Mouse (Mus musculus) layer of hippocampus, adult 8-10 months (tissue): Measurements from ENCODE around the gene Gng8. TPM values are rescaled to one million over a fixed set of nuclear protein-coding genes. Genes with fewer than 3 reads are reported as not detected.

ENCODE experiments used
- DNase-seq, 2 experiments: peaks; one replicate each; pipeline ENCODE4 v3.0.0; 2022; ENCODE audit warnings: low spot score in 2 of 2
- total RNA-seq, 4 experiments: library from RNA; stranded (reverse); gene quantifications; 2 replicates each; pipeline ENCODE4 v1.2.4; 2022

The Gng8 gene
- total RNA-seq, 4 experiments from 2014 or later: 1.3 to 3.4 (median 2.5) TPM

DNA sequence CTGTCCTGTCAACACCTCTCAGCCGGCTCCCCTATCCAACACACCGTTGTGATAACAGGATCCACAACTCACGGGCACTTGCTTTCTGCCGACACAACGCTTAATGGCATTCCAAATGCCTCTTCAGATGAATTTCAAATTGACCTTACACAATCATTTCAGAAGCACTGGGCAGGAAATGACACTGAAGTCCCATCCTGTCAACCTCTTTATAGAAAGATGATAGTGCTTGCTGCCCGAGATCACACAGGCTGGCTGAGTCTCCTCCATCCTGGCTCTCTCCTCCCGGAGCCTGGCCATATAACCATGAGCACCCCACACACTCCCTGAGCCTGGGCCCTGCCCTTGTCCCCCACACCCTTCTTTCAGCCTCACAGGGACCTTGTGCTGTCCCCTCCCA is 16.3 kb downstream of the Gng8 start:
- no peak for DNase-seq

DNA sequence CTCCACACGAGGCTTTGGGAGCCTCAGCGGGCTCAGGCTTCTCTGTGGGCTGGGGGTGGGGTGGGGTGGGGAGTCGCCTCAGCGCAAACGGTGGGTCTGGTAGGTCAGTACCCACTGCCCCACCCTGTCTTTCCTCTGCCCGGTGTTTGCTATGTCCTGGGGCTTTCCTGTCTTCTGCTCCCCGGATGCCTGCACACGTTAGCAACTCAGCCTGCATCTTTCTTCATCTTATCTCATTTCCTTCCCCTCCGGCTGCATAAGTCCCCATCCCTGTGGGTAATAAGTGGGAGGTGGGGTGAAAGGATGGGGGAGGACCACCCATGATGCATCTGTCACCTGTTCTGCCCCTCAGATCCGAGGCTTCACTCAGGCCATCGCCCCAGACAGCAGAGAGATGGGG is 16.8 kb downstream of the Gng8 start:
- no peak for DNase-seq

DNA sequence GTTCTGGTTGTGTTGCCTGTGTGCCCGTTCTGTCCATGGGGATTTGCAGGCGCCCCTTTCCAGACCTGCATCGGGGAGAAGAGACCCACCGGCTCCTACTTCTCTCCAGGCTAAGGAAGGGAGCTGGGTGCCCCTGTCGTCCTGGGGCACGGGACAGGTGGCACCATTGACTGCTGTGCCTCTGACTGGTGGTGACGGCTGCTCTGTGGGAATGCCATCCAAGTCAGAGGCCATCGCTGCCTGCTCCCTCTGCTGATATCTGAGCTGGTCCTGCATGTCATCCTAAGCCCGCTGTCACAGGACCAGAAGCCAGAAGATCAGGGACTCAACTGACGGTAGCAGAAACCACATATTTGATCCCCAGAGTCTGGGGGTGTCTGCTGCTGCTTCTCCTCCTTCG is 17.3 kb downstream of the Gng8 start:
- DNase-seq: no peak

DNA sequence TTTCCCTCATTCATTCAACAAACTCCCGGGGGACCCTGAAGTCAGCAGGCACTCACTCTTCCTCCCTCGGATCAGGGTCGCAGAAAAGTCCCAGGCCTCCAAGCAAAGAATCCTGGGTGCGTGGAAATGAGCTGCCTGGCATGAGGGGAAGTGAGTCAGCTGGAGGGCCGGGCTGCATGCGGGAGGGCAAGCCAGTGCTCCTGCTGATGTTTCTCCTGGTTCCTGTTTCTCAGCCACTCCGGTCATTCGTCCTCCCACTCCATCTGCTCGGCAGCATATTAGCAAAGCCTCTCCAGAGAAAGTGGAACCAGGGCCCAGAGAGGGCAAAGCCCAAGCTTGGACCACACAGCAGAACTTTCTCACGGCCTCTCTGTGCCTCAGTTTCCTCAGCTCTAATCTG is 18.3 kb downstream of the Gng8 start:
- DNase-seq: no peak

DNA sequence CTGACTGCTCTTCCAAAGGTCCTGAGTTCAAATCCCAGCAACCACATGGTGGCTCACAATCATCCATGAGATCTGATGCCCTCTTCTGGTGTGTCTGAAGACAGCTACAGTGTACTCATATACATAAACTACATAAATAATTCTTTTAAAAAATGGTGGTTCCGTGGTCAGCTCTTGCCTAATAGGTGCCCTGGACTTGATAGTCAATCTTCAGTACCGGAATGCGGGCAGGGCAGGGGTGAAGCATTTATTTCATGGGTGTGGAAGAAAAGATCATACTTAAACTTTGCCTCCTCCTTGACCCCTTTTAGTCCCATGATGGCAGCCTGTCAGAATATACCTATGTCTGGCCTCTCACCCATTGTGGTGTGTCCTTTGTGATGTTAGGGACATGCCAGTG is 20.3 kb downstream of the Gng8 start:
- no peak for DNase-seq

DNA sequence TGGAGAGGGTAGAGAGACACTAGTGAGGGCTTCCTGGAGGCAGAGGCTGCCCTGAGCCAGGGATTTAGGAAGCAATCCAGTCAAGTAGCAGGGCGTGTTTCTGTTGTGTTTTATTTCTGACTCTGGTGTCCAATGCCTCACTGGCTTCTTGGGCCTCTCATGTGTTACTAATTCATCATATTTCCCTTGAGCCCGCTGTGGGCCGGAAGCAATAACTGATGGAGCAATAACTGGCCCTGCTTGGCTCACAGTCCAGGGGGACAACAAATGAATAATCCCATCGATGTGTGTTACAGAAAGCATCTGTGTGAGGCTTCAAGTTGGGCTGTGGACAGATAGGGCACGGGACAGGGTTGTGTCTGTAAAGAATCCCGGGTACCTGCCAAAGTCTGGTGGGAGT is 20.8 kb downstream of the Gng8 start:
- DNase-seq: no peak

DNA sequence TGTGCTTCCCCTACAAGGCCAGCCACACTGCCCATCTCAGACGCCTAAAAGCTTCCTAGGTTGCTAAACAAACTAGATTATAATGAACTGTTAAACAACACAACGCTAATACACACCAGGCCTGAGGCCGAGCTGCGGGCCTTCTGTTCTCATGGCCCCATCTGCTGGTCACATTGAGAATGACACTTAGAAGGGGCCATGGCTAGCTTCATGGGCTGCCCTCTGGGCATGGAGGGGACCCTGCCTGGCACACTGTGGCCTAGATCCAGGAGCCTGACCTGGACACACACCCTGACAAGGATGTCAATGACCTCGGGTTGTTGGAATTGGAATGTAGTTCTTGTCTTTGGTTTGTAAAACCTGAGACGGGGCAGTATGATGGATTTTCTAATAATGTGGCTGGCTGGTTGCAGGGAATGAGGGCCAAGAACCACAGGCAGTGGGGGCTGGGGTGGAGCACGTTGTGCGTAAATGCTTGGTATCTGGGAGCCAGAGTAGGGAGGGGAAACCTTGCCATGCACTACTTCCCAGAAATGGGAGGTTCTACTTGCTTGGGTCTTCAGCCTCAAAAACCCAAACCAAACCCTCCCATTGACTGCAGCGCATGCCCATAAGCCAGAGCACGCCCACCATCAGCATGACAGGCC is 22.3 kb downstream of the Gng8 start:
- peak in 1 of 2 experiments; percentile 76 for DNase-seq

DNA sequence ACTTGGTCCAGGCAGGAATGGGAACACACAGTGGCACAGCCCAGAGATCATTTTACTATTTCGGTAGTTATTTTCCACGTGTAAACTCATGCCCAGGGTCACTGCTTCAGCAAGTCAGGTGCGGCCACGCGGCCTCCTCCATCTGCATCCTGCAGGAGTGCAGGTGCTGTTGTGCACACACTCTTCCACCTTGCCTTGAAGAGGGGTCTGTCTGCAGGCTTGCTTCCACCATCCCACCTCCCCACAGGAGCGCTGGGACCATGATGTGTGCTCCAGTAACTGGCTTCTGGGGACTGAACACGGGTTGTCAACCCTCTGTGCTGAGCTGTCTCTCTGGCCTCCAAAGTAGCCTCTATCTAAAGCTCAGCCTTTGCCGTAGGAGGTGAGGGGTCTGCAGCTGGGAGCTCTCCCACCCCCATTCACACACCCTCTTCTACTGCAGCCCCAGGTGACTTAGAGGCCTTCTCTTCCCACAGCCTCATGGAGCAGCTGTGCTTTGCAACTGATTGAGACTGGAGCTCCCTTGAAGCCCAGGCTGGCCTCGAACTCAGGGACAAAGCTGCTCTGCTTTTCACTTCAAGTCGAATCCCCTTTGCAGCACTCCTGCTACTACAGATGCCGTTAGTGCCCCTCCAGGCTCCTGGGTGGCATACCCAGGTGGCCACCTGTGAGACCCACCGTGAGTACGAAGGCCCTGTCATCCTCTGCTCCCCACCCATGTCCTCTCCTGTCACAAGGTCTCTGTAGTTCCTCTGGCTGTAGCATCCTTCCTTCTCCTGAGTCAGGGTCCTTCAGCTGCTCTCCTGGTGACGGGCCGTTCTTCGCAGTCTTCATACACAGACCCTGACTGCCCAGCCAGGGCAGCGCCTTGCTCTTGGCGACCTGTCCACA is 23.1 kb downstream of the Gng8 start:
- no peak for DNase-seq

DNA sequence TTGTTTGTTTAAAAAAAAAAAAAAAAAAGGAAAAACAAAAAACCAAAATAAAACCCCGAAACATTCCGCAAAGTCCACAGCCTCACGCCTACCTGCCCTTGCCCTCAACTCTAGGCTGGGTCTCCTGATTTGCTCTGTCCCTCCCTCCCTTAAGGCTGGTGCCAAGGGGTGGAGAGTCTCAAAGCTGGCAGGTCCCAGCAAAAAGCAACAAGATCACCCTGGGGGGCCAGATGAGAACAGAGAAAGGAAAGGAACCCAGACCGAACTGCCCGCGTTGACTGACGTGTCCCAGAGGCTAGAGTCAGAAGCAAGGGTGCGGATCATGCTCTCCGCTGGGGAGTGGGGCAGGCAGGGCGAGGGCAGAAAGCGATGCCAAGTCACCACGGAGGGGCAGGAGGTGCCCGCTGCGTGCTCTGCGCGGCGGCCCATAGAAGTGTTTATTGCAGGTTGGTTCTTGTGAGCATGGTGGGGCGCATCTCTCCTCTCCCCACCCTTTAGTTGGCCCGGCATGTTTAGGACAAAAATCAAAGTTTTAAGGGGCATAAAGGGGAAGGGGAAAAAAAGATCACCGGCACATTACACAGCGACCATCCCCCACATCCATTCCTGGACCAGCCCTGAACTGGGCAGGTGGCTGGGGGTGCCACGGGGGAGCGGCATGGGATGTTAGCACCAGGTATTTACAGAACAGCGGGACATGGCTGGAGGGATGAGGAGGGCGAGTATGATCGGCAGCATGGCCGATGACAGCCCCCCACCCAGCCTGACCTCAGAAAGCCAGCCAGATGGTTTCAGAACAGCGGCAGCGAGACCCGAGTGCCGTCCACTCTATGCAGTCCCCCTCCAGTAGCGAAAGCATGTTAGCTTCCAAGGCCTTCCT is 24.1 kb downstream of the Gng8 start:
- no peak for DNase-seq

DNA sequence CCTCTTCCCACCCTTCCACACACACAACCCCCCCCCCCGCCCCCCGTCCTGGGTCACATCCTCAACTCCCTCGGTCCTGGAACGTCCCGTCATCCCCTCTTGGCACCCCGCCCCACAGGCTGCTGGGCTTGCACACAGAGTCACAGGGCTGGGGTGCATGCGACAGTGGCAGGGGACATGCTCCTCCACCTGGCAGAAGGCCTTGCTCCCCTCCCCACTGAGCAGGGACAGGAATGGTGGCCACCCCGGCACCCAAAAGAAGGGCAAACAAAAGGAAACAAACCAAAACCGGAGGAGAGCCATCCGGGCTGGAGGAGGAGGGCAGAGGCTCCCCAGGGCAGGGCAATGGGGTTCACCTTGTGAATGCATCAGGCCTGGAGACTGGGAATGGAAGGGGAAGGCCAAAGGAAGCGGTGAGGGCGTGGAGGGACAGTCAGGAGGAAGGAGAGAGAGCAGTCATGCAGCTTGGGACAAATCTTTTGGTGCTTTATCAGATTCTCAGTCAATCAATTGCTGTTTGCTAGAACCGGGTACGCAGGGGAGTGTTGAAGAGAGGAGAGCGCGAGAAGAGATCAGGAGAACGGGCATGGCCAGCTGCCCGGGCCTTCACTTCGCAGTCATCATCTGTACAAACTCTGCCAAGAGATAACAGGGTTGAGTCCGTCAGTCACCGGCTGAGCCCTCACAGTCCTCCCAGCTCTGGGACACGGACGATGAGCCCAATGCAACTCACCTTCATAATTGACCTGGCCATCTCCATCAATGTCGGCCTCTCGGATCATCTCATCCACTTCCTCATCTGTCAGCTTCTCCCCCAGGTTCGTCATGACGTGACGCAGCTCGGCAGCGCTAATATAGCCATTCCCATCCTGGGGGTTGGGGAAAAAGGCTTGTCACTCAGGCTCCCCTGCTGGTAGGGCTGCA is 25.0 kb downstream of the Gng8 start:
- no peak for DNase-seq

DNA sequence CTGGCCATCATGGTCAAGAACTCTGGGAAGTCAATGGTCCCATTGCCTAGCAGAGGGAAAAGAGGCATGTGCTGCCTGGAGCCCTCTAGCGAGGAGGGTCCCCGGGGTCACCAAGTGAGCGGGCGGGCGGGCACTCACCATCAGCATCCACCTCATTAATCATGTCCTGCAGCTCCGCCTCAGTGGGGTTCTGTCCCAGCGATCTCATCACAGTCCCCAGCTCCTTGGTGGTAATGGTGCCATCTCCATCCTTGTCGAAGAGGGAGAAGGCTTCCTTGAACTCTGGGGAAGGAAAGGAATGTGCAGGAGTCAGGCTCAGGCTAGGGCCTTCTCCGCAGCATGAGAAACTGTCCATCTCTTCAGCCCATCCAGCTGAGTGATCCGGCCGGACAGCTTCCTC is 25.9 kb downstream of the Gng8 start:
- DNase-seq: no peak

DNA sequence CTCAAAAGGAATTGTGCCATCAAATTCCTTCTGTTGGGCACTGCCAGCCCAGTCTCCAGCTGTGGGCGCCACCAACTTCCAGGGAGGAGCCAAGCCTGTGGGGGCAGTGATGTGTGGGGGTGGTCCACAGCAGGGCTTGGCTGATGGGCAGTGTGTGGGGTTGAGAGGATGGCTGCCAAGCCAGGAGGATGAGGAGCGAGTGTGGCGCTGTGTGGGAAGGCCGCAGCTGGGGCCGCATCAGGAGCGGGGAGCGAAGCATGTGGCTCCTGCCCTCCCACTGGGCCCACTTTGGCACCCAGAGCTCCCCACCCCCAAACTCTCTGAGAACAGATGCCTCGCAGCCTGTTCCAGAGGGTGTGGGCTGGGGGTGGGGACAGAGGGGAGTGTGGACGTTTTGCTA is 26.4 kb downstream of the Gng8 start:
- DNase-seq: peak in 1 of 2 experiments; percentile 72

DNA sequence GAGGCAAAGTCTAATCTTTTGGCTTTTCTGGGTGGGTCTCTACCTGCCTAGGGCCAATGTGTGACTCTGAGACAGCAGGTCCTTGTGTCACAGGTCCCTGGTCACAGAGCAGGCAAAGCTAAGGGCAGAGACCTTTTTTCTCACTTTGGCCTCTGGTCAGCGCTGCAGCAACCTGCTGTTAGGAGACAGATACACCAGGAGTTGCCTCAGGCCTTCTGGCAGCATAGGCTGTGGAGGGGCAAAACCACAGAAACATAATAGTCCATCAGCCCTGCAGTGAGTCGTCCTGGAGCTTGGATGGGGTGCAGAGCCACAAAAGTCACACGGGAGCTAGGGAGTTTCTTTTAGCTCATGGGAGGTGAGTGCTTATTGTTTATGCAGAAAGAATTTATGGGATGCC is 27.1 kb downstream of the Gng8 start:
- DNase-seq: no peak

DNA sequence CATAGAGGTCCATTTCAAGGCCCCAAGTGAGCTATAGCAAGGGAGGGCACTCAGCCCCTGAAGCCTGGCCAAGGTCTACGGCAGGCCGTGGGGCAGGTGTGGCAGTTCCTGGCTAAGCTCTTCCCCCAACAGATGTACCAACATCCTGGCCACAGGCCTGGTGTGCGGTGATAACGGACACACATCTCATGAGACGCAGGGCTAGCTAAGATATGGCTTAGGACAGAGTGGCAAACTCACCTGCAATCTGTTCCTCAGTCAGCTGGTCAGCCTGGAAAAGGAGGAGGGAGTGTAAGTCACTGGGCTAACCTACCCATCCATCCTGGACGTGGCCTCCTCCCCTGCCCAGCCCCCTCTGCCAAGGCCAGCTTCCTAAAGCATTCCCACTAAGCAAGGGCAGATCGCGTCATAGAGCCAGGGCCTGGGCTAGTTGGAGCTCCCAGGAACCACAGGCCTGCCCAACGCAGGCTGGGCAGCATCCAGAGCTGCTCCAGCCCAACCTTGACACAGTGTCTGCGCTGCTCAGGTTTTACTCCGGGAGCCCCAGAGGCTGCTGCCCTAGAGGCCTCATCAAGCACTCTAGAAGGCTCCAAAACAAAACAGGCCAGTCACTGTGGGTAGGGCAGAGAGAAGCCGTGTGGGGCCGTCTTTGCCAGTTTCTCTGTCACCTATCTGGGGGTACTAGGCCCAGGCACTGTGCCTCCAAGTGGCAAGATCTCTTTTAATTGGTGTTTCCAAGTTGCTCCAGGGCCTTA is 28.0 kb downstream of the Gng8 start:
- DNase-seq: no peak

DNA sequence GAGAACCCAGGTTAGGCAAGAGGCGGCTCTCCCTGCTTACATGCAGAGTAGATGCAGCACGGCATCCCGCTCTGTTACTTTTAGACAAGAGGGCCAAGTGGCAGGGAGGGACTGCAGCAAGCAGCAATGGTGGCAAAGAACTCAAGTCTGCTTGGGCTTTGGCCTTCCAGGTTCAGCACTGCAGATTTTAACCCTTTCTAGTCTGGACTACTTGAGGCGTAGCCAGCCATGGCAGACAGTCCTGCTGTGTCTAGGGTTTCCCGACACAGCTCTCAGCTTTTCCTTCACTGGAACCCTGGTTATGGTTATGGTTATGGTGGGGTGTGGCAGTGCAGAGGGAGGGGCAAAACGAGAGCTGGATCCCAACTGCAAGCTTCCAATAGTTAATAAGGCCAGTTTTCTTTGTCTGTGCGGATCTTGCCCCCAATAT is 28.6 kb downstream of the Gng8 start:
- no peak for DNase-seq

DNA sequence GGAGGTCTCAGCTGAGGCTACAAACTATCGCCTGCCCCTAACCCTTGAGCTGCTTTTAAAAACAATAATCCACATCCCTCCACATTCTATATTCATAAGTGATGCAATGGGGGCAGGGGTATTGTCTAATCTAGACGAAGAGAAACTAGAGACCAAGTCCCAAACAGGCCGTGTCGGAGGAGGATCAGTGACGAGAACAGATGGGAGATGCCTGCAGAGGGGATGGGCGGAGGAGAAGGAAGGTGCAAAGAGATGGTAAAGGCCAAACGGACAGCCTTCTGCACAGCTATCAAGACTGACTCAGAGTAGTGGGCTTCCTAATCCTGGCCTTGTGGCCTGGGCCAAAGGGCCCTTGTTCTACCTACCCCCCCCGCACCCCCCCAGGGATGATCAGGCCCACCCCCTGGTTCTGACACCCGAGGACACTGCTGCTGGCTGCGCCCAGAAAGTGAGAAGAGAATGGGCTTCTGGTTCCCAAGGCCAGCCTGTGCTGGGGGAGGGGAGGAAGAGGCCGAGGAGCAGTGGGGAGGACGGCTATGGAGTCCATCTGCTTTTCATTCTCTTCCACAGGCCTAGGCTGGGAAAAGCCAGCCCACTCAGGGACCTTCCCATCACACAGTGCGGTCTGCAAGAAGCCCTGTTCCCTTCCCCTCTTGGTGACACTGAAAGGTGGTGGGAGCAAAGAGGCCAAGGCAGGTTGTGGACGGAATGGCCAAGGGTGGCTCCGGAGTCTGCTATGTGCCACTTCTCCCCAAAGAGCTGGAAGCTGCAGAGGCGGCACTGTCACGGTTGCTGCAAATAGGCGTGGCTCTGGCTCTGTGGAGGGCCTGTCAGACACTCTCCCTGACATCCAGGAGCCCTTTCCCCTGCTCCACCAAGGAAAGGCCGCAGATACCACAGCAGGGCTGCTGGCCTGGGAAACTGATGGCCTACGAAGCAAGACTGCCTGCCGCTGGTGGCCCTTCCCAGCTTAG is 29.5 kb downstream of the Gng8 start:
- no peak for DNase-seq

DNA sequence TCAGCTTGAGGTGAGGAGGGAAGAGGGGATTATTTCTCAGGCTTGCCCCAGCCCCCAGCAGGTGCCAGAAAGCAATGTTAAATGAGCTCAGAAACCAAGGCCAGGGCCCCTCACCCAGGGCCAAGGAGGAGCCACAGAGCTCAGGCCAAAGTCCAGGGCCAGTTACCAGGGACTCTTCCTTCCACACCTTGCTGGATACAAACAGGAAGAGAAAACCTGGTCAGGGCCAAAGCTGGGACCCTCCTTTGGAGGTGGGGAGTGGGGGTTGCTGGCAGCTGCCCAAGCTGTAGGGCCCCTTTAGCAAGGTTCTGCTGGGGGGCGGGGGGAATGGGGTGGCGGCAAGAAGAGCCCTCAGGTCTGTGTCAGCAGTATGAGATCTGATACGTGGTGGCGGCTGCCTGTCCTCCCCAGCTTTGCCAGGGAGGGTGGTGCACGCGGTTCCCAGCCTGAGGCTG is 30.3 kb downstream of the Gng8 start:
- DNase-seq: no peak

DNA sequence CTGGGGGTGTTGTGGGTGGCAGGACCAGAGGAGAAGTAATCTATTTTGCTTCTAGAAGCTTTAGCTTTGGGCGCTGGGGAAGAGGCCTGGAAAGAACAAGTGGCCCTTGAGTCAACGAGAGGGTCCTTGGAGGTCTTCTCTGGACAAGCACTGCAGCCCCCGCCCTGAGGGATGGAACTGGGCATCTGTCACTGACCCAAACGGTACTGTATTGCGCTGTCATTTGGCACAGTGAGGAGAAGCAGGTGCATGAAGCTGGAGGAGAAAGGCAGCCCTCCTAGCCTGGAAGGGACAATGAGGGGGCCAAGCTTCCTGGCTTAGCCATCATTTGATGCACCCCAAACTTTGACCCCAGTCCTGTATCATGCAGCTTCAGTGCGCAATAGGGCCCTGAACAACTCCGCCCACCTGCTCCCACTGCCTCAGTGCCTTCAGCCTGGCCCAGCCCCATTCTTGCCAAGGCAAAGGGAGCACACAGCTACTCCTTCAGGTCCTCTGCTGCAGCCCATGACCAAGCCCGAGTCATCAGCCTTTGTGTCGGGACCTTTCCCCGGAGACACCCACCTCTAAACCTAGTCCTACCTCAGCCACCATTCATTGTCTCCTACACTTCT is 30.9 kb downstream of the Gng8 start:
- peak in 1 of 2 experiments; percentile 67 for DNase-seq
